Mouse (Mus musculus) kidney, adult 11 months (tissue): ENCODE results near the gene Gmeb2.
A peak's percentile ranks its signal among the peaks of the same experiment; 100 is the strongest.

ENCODE experiments used
- DNase-seq: peaks from one replicate; pipeline ENCODE4 v3.0.0; 2022

The Gmeb2 gene

GRCm38 (mm10) chr2:181287958-181288350 is at the start of gene Gmeb2:
Gene Gmeb2 (minus strand): TSS chr2:181288035.
- DNase-seq = peak; percentile 97

GRCm38 (mm10) chr2:181334023-181334422 is 46.2 kb upstream of the Gmeb2 start:
- DNase-seq = peak; percentile 49

- no peak for DNase-seq
These were observed 44.7 kb upstream of the Gmeb2 start for GRCm38 (mm10) chr2:181332542-181332941.

- no peak for DNase-seq
These were observed 38.3 kb upstream of the Gmeb2 start for GRCm38 (mm10) chr2:181326098-181326497.

GRCm38 (mm10) chr2:181322136-181322535 is 34.3 kb upstream of the Gmeb2 start:
- DNase-seq = no peak

GRCm38 (mm10) chr2:181320103-181320499 is 32.3 kb upstream of the Gmeb2 start:
- no peak for DNase-seq

- DNase-seq = peak; percentile 72
These were observed 31.6 kb upstream of the Gmeb2 start, which contains the start of gene Rtel1 for GRCm38 (mm10) chr2:181319248-181320102. Gene Rtel1 (plus strand): TSS chr2:181319739.

- no peak for DNase-seq
These were observed 26.4 kb upstream of the Gmeb2 start, which contains the start of gene Stmn3 for GRCm38 (mm10) chr2:181314080-181314810. Gene Stmn3 (minus strand): TSS chr2:181314500.

- no peak for DNase-seq
These were observed 25.7 kb upstream of the Gmeb2 start for GRCm38 (mm10) chr2:181313344-181314079.

GRCm38 (mm10) chr2:181313006-181313343 is 25.1 kb upstream of the Gmeb2 start:
- DNase-seq = no peak

GRCm38 (mm10) chr2:181312435-181312834 is 24.6 kb upstream of the Gmeb2 start:
- no peak for DNase-seq

GRCm38 (mm10) chr2:181307144-181307804 is 19.4 kb upstream of the Gmeb2 start:
- DNase-seq = peak; percentile 20

GRCm38 (mm10) chr2:181304944-181305343 is 17.1 kb upstream of the Gmeb2 start:
- DNase-seq = no peak

GRCm38 (mm10) chr2:181302041-181302440 is 14.2 kb upstream of the Gmeb2 start:
- no peak for DNase-seq

- DNase-seq = no peak
These were observed 3.1 kb upstream of the Gmeb2 start for GRCm38 (mm10) chr2:181290937-181291336.

- DNase-seq = peak; percentile 46
These were observed 856 bp upstream of the Gmeb2 start for GRCm38 (mm10) chr2:181288691-181289090.

GRCm38 (mm10) chr2:181287338-181287957 is 387 bp downstream of the Gmeb2 start:
- DNase-seq = no peak

- DNase-seq = no peak
These were observed 1.1 kb downstream of the Gmeb2 start for GRCm38 (mm10) chr2:181286629-181287337.

GRCm38 (mm10) chr2:181279968-181280367 is 7.9 kb downstream of the Gmeb2 start:
- no peak for DNase-seq

GRCm38 (mm10) chr2:181277866-181278265 is 10.0 kb downstream of the Gmeb2 start:
- DNase-seq = no peak

GRCm38 (mm10) chr2:181276766-181277165 is 11.1 kb downstream of the Gmeb2 start:
- DNase-seq = peak; percentile 73

GRCm38 (mm10) chr2:181274639-181275038 is 13.2 kb downstream of the Gmeb2 start:
- no peak for DNase-seq
